Mouse (Mus musculus) lung, postnatal 0 days (tissue): ENCODE measurements around the gene Slc30a4.

Source experiments
- CTCF ChIP-seq: IDR thresholded peaks from 2 replicates; pipeline ENCODE4 v1.5.1; 2016; ENCODE audit warnings: antibody characterized with exemption, mild to moderate bottlenecking
- EP300 ChIP-seq: IDR thresholded peaks from 2 replicates; pipeline ENCODE4 v1.6.1; 2016; ENCODE audit warnings: antibody characterized with exemption, mild to moderate bottlenecking, control low read depth

GRCm38 (mm10) chr2:122739023-122739422, 36.6 kb upstream of the Slc30a4 start:
- no peak for TF ChIP-seq CTCF
- no peak for TF ChIP-seq EP300
